Mouse (Mus musculus) small intestine, adult 2 months (tissue): ENCODE measurements around the gene Mgat4a. TPM values are rescaled to one million over a fixed set of nuclear protein-coding genes. Genes with fewer than 3 reads are reported as not detected.

Experiments used
- H3K27ac ChIP-seq: fragments of 200-500 bp; 2 replicates; pipeline ENCODE4 v1.5.1; 2012; ENCODE audit warnings: low read depth, low read length, control low read depth, inconsistent platforms; ENCODE audit not compliant: insufficient read depth
- H3K27me3 ChIP-seq: fragments of 200-500 bp; 2 replicates; pipeline ENCODE4 v1.6.1; 2012; ENCODE audit warnings: mild to moderate bottlenecking, moderate library complexity, low read length, inconsistent platforms; ENCODE audit not compliant: control insufficient read depth, insufficient read depth
- H3K36me3 ChIP-seq: fragments of 200-500 bp; 2 replicates; pipeline ENCODE4 v1.6.1; 2012; ENCODE audit warnings: mild to moderate bottlenecking, low read length, control low read depth, inconsistent platforms; ENCODE audit not compliant: control insufficient read depth, insufficient read depth
- H3K4me1 ChIP-seq: fragments of 200-500 bp; 2 replicates; pipeline ENCODE4 v1.6.1; 2012; ENCODE audit warnings: low read length, inconsistent platforms, mixed read lengths; ENCODE audit not compliant: control insufficient read depth, insufficient read depth, insufficient read length
- H3K4me3 ChIP-seq: fragments of 200-500 bp; 2 replicates; pipeline ENCODE4 v1.5.1; 2012; ENCODE audit warnings: low read depth, mild to moderate bottlenecking, control low read depth, inconsistent platforms, low read length, moderate library complexity
- CTCF ChIP-seq: fragments of 200-500 bp; IDR thresholded peaks from 2 replicates; pipeline ENCODE4 v1.5.1; 2012; ENCODE audit warnings: low read depth, mild to moderate bottlenecking, control low read depth, inconsistent platforms, low read length, moderate library complexity, mixed read lengths; ENCODE audit not compliant: insufficient replicate concordance, insufficient read length; ENCODE audit errors: extremely low read depth
- POLR2A ChIP-seq: fragments of 200-500 bp; IDR thresholded peaks from 2 replicates; pipeline ENCODE4 v1.6.1; 2012; ENCODE audit warnings: low read depth, mild to moderate bottlenecking, control low read depth, inconsistent platforms, low read length, moderate library complexity
- WGBS: fragments of 180-500 bp; shearing (Covaris S2); methylation state at CpG from one replicate; pipeline ENCODE4 v1.1.7; 2018; 5-methylcytosine and 5-hydroxymethylcytosine counted together
- polyA plus RNA-seq: library from polyadenylated mRNA; depleted of rRNA; stranded (reverse); fragments of >200 nt; gene quantifications from 2 replicates; pipeline ENCODE4 v1.2.3, GENCODE M21; 2012

Gene Mgat4a
- polyA plus RNA-seq, 1 experiment, result 53.3 TPM

DNA sequence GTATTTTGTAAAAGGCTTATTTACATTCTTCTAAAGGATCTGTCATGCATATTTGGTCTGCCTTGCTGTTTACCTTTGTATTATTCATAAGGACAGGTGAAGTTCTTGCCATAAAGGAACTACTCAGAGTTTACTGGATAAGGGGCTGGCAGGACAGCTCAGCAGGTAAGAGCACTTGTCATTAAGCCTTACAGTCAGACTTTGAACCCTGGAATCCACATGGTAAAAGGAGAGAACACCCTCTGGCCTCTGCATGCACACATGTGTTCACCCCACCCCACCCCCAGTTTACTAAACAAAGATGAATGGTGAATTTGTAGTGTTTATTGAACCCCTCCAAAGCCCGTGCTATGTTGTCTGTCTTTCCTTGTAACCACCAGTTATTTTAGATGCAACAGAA lies 125.4 kb downstream of the Mgat4a start:
- H3K27me3 ChIP-seq, result no peaks in the 10 kb centered on the region
- no peaks in the 10 kb centered on the region; the same call in 1 of the 2 replicates for H3K4me1 ChIP-seq
- no peak overlapping the region for H3K4me3 ChIP-seq
- H3K27ac ChIP-seq, result no peak overlapping the region
- H3K36me3 ChIP-seq, result peaks cover 29% of the 10 kb centered on the region
- WGBS, result 67% methylated on average over 1 of the region's 1 CpGs
- TF ChIP-seq CTCF (no peak), POLR2A (no peak)

DNA sequence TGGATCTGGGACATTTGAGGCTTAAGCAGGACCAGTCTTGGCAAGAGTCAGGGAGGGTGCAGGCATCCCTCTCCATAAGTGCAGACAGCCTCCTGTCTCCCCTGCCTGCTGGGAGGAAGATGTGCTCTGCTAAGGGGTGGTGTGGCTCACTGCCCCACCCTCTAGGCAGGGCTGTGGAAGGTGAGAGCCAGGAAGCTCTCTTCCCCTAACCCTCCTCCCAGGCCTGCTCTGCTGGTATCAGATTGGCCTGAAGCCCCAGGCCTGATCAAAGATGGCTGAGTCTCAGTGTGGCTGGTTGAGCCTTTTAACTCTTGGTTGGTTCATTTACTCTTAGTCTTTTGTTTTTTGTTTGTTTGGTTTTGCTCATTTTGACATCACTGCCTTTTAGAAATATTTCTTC lies 131.2 kb downstream of the Mgat4a start:
- Histone ChIP-seq H3K36me3 (peaks cover 30% of the 10 kb centered on the region), H3K4me3 (no peak overlapping the region), H3K4me1 (peaks cover 5% of the 10 kb centered on the region; the same call in 1 of the 2 replicates), H3K27me3 (no peaks in the 10 kb centered on the region), H3K27ac (no peak overlapping the region)
- TF ChIP-seq CTCF, result no peak
- TF ChIP-seq POLR2A, result no peak

GRCm38 (mm10) chr1:37408678-37409077 lies 132.1 kb downstream of the Mgat4a start:
- no peaks in the 10 kb centered on the region for H3K27me3 ChIP-seq
- peaks cover 32% of the 10 kb centered on the region for H3K36me3 ChIP-seq
- H3K4me3 ChIP-seq, result no peak overlapping the region
- WGBS, result 87% methylated on average over 3 of the region's 3 CpGs
- H3K4me1 ChIP-seq, result peaks cover 5% of the 10 kb centered on the region; the same call in 1 of the 2 replicates
- H3K27ac ChIP-seq, result no peak overlapping the region
- TF ChIP-seq CTCF (no peak), POLR2A (no peak)

DNA sequence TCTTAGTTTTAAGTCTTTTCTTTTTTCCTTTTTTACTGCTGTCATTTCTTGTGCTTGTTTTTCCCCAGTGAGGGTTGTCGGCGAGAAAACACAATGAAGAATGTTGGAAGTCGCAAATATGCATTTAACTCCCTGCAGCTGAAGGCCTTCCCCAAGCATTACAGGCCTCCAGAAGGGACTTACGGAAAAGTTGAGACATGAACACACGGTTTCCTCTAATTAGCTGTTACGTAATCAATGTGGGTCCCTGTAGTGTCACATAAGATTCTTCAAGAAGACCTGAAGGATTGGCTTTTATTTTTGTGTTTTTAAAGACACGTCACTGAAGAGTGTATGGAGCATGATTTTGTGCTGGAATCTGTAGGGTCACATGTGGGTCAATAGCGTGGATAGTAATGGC lies 132.8 kb downstream of the Mgat4a start:
- Histone ChIP-seq H3K27ac (no peak overlapping the region), H3K4me1 (peaks cover 5% of the 10 kb centered on the region; the same call in 1 of the 2 replicates), H3K36me3 (peaks cover 33% of the 10 kb centered on the region), H3K27me3 (no peaks in the 10 kb centered on the region), H3K4me3 (no peak overlapping the region)
- WGBS, result 89% methylated on average over 8 of the region's 8 CpGs
- TF ChIP-seq CTCF (no peak), POLR2A (no peak)

DNA sequence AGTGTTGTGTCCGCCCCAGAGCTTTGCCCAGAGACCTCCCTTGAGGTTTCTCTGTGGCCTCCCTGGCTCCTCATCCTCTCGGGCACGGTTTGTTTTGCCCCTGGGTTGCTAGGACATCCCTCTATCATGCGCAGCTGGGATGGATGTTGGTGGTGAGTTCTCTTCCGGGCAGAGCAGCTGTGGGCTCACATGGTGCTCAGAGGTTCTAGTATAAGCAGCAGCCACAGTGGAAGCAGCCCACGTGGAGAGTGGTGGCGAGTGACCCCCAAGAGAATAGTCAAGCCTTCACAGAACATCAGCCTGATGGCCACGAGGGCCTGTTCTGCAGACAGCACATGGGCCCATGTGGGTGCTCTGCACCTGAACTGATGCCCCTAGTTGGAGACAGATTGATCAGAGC lies 133.6 kb downstream of the Mgat4a start:
- Histone ChIP-seq H3K27me3 (no peaks in the 10 kb centered on the region), H3K4me3 (no peak overlapping the region), H3K27ac (no peak overlapping the region), H3K4me1 (peaks cover 5% of the 10 kb centered on the region; the same call in 1 of the 2 replicates), H3K36me3 (peaks cover 38% of the 10 kb centered on the region)
- TF ChIP-seq POLR2A (no peak), CTCF (no peak)
- 87% methylated on average over 8 of the region's 8 CpGs for WGBS

DNA sequence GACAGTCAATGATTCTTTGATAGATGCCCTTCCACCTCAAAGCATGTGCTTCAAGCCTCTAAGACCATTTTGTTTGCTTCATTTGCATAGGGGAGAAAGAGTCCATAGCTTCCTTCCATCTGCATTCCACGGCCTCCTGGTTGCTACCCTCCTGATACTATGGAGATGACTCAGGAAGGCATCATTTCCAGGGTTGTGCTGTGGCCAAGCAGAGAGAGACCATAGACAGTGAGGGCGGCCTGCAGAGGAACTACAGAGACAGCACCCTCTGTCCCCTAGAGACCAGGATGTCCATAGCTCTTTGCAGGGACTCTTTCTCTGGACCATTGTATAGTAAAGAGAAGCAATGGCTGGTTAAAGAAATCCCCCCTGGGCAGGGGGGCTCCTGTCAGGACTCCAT lies 135.7 kb downstream of the Mgat4a start:
- no peak overlapping the region for H3K4me3 ChIP-seq
- H3K4me1 ChIP-seq, result peaks cover 5% of the 10 kb centered on the region; the same call in 1 of the 2 replicates
- TF ChIP-seq CTCF, result no peak
- TF ChIP-seq POLR2A, result no peak
- no peaks in the 10 kb centered on the region for H3K27me3 ChIP-seq
- no peak overlapping the region for H3K27ac ChIP-seq
- H3K36me3 ChIP-seq, result peaks cover 41% of the 10 kb centered on the region
- 90% methylated on average over 2 of the region's 2 CpGs for WGBS

DNA sequence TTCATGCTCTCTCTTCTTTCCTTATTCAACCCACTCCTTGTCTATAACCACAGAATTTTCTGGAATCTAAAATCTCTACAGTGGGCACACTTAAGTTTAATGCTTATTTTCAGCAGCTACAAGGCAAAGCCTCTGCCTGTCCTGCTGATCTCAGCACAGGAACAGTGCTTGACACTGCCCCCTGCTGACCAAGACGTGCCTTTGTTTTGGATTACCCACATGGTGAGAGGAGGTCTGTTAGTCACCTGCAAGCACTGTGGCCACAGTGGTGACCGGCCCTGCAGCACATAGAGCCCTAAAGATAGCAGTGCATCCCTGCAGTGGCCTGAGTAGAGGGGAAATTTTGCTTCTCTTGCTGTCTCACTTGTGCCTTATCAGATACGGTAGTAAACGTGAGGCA lies 139.1 kb downstream of the Mgat4a start:
- Histone ChIP-seq H3K36me3 (peaks cover 52% of the 10 kb centered on the region), H3K27ac (no peak overlapping the region), H3K4me1 (peaks cover 3% of the 10 kb centered on the region; the same call in 1 of the 2 replicates), H3K4me3 (no peak overlapping the region), H3K27me3 (no peaks in the 10 kb centered on the region)
- TF ChIP-seq POLR2A, result no peak
- peak; percentile 81; the same call in 1 of the 2 replicates for TF ChIP-seq CTCF
- WGBS, result 64% methylated on average over 4 of the region's 4 CpGs
